Mouse (Mus musculus) lung, postnatal 4 days (tissue): ENCODE results near the gene Mycl.

Experiments
- DNase-seq, 2 experiments: peaks; one replicate each; pipeline ENCODE4 v3.0.0; 2021

Gene Mycl

DNA sequence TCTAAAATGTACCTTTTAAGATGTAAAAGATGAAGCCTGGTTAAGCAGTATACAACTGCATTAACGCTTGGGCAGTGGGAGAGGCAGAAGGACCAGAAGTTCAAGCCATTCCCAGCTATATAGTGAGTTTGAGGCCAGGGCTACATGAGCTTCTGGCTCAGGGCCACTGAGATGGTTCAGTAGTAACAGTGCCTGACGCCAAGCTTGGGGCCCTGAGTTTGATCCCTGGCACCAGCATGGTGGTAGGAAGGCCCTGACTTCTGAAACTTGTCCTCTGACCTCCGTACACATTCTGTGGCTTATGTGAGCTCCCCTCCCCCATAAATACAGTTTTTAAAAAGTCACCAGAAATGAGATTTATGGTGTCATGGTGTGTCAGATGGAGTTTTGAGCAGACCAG lies 26.1 kb downstream of the Mycl start:
- DNase-seq, result no peak

GRCm38 (mm10) chr4:123022896-123023295 lies 27.4 kb downstream of the Mycl start:
- DNase-seq, result no peak

DNA sequence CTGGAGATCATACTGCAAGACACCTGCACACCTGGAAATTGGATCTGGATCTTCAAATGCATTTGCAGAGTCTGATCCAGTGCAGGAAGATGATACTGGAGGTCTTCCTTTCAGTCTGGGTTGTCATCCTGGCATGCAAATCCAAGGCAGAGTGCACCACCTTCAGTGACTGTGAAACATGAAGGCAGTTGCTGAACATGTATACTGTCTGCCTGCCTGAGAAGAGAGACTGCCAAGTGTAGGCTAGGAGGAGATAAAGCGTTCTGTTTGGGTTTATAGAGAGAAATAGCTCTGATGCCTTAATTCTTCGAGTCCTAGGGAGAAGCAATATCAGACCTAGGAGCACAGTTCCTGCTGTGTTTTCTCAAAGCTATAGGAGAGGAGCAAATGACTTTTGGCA lies 30.0 kb downstream of the Mycl start:
- no peak for DNase-seq

DNA sequence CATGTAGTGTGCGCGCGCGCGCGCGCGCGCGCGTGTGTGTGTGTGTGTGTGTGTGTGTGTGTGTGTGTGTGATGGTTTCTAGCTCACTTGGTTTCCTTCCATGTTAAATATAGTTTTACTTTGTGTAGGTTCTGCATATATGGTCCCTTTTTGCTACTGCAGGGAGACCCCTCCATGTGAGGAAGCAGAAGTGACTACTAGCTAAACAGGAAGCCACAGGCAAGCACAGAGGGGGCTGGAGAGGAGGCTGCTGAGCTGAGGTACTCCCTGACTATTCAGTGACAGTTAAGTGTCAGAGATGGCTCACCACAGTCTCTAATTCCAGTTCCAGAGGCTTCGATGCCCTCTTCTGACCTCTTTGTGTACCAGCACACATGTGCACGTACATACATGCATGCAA lies 30.7 kb downstream of the Mycl start:
- DNase-seq, result no peak

DNA sequence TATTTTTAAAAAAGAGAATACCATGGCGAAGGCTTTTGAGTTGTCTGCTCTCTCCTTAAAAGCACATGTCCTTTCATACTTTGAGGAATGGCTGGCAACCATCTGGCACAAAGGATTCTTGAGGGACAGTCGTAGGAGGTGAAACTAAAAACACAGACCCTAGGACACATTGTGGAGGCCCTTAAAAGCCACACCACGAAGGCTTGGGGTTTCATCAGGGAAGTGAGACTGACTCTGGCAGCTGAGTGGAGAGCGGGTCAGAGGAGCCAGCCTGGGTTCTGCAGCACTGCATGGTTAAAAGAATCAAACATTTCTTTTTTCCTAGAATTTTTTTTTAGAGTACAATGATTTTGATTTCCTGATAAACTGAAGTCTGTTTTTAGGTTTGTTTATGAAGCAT lies 31.1 kb downstream of the Mycl start:
- DNase-seq, result no peak

GRCm38 (mm10) chr4:123034841-123035240 lies 39.4 kb downstream of the Mycl start:
- no peak for DNase-seq

DNA sequence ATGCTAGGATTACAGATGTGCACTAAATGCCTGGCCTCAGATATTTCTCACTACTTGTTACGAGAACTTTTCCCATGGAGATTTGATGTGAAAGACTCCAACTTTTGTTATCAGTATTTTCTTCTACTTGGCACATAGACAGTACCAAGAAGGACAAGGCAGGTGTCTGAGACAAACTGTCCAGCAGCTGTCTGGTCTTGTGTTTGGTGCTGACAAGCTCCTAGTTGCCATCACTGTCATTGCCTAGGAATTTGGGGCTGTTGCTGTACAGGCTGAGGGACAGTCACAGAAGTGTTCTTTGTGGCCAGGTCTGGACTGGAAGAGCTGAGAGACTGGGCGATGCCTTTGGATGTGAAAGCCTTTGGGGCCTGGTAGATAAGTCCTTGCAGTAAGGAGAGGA lies 40.2 kb downstream of the Mycl start:
- DNase-seq, result no peak

- DNase-seq, result no peak
These were observed 41.3 kb downstream of the Mycl start for GRCm38 (mm10) chr4:123036710-123037109.

DNA sequence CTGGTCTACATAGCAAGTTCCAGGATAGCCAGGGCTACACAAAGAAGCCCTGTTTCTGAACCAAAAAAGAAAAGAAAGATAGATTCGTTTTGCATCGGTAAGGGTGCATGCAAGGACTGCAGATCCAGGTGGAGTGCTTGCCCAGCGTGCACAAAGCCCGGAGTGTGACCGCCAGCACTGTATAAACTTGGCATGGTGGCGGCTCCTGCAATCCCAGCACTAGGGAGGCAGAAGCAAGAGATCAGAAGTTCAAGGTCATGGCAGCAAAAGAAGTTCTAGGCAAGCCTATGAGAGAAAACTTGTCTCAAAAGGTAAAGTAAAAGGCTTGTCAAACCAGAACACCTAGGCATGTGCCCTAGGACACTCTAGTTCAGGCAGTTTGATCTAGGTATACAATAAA lies 45.7 kb downstream of the Mycl start:
- no peak for DNase-seq

DNA sequence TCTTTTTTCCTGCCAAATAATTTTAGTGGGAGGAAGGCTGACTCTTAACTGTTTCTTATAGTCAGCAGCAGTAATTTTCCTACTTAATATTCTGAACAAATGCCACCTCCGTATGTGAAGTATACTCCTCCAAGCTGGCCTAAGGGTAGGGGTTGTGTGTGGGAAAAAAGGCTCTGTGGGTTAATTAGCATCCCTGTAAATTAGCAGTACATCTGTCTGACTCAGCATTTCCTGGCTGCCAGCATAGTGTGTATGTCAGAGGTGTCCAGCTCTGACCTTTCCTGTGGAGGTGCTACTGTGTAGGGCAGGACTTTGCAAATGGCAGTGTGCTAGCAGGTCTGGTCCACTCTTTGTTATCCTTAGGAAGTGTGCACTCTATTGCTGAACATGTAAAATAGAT lies 48.4 kb downstream of the Mycl start:
- DNase-seq, result no peak

DNA sequence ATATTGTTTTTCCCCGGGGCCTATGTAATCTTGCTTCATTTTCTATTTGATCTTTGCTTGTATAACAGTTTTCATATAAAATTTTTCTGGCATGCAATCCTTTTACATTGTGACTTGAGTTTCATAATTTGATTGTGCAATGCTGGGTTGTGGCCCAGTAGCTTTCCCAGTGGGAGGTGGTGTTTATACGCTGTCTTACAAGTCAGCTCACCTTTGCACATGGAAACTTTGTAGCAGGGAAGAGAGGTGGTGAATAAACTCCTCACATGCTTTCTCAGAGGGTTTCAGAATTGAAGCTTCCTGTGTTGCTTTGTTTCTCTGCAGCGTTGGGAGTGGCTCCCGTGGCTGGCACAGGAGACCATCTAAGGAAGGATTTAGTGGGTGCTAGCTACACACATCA lies 49.4 kb downstream of the Mycl start:
- peak in 1 of 2 experiments; percentile 34 for DNase-seq

GRCm38 (mm10) chr4:123046300-123046699 lies 50.8 kb downstream of the Mycl start:
- peak; percentile 37 to 72 for DNase-seq

GRCm38 (mm10) chr4:123050681-123051211 lies 55.3 kb downstream of the Mycl start:
- DNase-seq, result peak; percentile 92 to 95
